Mouse (Mus musculus): ENCODE data around the gene Kcnn1. TPM values are rescaled to one million over a fixed set of nuclear protein-coding genes. Genes with fewer than 3 reads are reported as not detected.

Kcnn1 gene
- polyA plus RNA-seq, 1 experiment from 2014 or later, result 5.9 TPM

DNA sequence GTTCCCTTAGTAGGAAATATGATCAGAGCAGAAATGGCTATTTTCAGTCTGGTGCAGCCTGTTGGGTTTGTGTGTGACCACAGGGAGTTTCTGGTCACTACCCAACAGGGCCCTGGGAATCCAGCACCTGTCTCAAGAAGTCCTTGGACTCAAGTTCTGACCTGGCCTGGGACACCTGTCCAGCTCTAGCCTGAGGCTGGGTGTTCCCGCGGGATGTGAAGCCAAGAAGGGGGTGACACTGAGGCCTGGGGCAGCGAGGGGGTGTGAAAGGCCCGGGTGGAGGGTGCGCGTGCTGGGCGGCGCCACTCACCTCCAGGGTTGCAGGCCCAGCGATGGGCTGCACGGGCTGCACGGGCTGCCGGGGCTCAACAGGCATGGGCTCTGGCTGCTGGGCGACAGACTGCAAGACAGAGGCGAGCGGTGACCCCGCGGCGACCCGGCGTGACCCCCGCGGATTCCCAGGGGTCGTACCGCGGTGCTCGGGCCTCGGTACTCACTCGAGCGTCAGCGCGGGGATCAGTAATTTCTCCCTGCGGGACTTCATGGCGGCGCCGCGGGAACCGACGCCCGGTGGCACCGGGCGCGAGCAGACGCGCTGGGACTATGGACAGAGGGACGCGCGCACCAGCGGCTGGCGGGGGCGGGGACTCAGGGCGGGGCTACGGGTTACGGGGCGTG is 66.5 kb downstream of the Kcnn1 start:
- Histone ChIP-seq H3K36me3 (replicated peaks) (no peaks in the 10 kb centered on the region), H3K27me3 (ENCODE audit: poor library complexity, severe bottlenecking) (peaks cover 75% of the 10 kb centered on the region), H3K9me3 (no peaks in the 10 kb centered on the region), H3K27ac (peak overlapping the region; percentile 88), H3K4me3 (peak overlapping the region; percentile 70), H3K4me1 (peaks cover 76% of the 10 kb centered on the region)
- no peak for DNase-seq (ENCODE audit: extremely low spot score, low spot score)
- WGBS, result 1% methylated on average over 54 of the region's 54 CpGs

DNA sequence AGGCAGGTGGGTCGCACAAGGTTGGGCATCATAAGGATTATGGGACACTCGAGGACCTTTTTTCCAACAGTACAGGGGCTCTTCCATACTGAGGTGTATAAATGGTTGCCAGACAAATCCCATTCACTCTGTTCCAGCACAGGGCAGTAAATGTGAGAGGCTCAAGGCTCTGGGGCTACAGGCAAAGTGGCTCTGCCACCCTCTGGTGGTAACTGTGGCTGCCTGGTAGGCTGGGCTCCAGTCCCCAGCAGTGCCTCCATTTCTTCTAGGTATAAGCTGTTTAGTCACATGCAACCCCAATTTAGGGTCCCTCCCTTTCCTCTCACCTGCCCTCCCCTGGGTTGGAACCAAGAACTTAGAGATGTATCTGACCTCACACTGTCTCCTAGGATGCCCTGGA is 67.7 kb downstream of the Kcnn1 start:
- 85% methylated on average over 2 of the region's 2 CpGs for WGBS
- DNase-seq (ENCODE audit: extremely low spot score, low spot score), result no peak
- Histone ChIP-seq H3K4me1 (peaks cover 77% of the 10 kb centered on the region), H3K27ac (no peak overlapping the region), H3K4me3 (no peak overlapping the region), H3K27me3 (ENCODE audit: poor library complexity, severe bottlenecking) (peaks cover 71% of the 10 kb centered on the region), H3K36me3 (replicated peaks) (no peaks in the 10 kb centered on the region), H3K9me3 (no peaks in the 10 kb centered on the region)

DNA sequence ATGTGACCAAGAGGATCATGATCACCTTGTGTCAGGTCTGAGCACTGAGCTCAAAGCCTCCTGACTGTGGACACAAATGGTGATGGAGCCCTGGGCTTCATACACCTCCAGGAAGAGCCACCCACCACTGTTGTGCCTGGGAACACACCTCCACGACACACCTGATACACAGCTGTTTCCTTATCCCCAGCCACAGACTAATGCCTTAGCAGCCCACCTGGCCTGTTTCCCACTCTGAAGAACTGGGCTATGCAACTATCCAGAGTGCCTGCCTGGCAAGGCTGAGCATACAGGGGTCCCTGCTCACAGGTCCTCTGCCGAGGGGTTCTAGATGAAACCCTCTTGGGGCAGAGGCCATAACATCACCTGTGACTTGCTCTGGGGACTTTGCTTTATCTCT is 68.8 kb downstream of the Kcnn1 start:
- Histone ChIP-seq H3K4me1 (peaks cover 86% of the 10 kb centered on the region), H3K27ac (peak overlapping the region; percentile 92; the same call in 1 of the 2 replicates), H3K9me3 (no peaks in the 10 kb centered on the region), H3K27me3 (ENCODE audit: poor library complexity, severe bottlenecking) (peaks cover 71% of the 10 kb centered on the region), H3K4me3 (0 out of 2 replicates have a peak overlapping the region, but pooled peaks have one; percentile 14), H3K36me3 (replicated peaks) (peaks cover 7% of the 10 kb centered on the region)
- 92% methylated on average over 2 of the region's 2 CpGs for WGBS
- no peak for DNase-seq (ENCODE audit: extremely low spot score, low spot score)

DNA sequence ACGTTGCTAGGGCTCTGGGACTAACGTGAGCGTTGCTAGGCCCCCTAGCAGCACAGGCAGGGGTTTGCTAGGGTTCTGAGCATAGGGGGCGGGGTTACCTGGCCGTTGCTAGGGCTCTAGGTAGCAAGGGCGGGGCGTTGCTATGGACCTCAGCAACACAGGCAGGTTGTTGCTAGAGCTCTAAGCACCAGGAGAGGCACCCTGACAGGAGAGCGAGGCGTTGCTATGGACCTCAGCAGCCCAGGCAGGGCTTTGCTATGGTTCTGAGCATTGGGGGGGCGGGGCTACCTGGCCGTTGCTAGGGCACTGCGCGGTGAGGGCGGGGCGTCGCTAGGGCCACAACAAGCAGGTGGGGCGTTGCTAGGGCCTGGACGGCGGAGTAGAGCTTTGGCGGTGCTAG is 70.4 kb downstream of the Kcnn1 start:
- peak overlapping the region; percentile 66 for H3K4me3 ChIP-seq
- H3K27ac ChIP-seq, result peak overlapping the region; percentile 92
- no peaks in the 10 kb centered on the region for H3K9me3 ChIP-seq
- peaks cover 92% of the 10 kb centered on the region for H3K4me1 ChIP-seq
- peak; percentile 87 for DNase-seq (ENCODE audit: extremely low spot score, low spot score)
- H3K36me3 ChIP-seq (replicated peaks), result peaks cover 23% of the 10 kb centered on the region
- under 1% methylated on average over 20 of the region's 20 CpGs for WGBS
- peaks cover 71% of the 10 kb centered on the region for H3K27me3 ChIP-seq (ENCODE audit: poor library complexity, severe bottlenecking)

Small RNA genes lying within 50 kb of the gene (microRNA-seq; reads per million reads assigned to microRNA genes)
- gene Mir7067, result 2.4 reads per million
- not detected for gene Mir7240

Other genes starting within 250 kb of the Kcnn1 start
- gene Lrrc25, start 247.1 kb downstream of the Kcnn1 start, polyA plus RNA-seq (2016; fragmentation: Nextera tagmentation; extraction: Ambion mirVana), result 0.49 and 0.87 TPM in 2 replicates
- gene Gdf15, start 230.8 kb downstream of the Kcnn1 start, polyA plus RNA-seq (2016; fragmentation: Nextera tagmentation; extraction: Ambion mirVana), result not detected in 2 replicates
- gene Pgpep1, start 202.9 kb downstream of the Kcnn1 start, polyA plus RNA-seq (2016; fragmentation: Nextera tagmentation; extraction: Ambion mirVana), result 40.5 and 49.3 TPM in 2 replicates
- 336 and 339 TPM in 2 replicates for gene Lsm4, start 190.0 kb downstream of the Kcnn1 start, polyA plus RNA-seq (2016; fragmentation: Nextera tagmentation; extraction: Ambion mirVana)
- gene Jund, start 164.3 kb downstream of the Kcnn1 start, polyA plus RNA-seq (2016; fragmentation: Nextera tagmentation; extraction: Ambion mirVana), result 49.6 and 50.9 TPM in 2 replicates
- gene Iqcn, start 159.8 kb downstream of the Kcnn1 start, polyA plus RNA-seq (2016; fragmentation: Nextera tagmentation; extraction: Ambion mirVana), result 0.02 TPM in 1 of 2 replicates, not detected in the other
- gene Gm3336, start 144.7 kb downstream of the Kcnn1 start, polyA plus RNA-seq (2016; fragmentation: Nextera tagmentation; extraction: Ambion mirVana), result not detected in 2 replicates
- 0.38 and 0.68 TPM in 2 replicates for gene Pde4c, start 139.5 kb downstream of the Kcnn1 start, polyA plus RNA-seq (2016; fragmentation: Nextera tagmentation; extraction: Ambion mirVana)
- gene Rab3a, start 108.6 kb downstream of the Kcnn1 start, polyA plus RNA-seq (2016; fragmentation: Nextera tagmentation; extraction: Ambion mirVana), result 10.5 and 12.2 TPM in 2 replicates
- gene Mpv17l2, start 102.3 kb downstream of the Kcnn1 start, polyA plus RNA-seq (2016; fragmentation: Nextera tagmentation; extraction: Ambion mirVana), result 30.8 and 34.3 TPM in 2 replicates
- gene Pik3r2, start 86.5 kb downstream of the Kcnn1 start, polyA plus RNA-seq (2016; fragmentation: Nextera tagmentation; extraction: Ambion mirVana), result 67.1 and 69.2 TPM in 2 replicates
- gene Mast3, start 58.2 kb downstream of the Kcnn1 start, polyA plus RNA-seq (2016; fragmentation: Nextera tagmentation; extraction: Ambion mirVana), result 12.0 and 14.9 TPM in 2 replicates
- 0.12 TPM in 1 of 2 replicates, not detected in the other for gene Il12rb1, start 54.8 kb downstream of the Kcnn1 start, polyA plus RNA-seq (2016; fragmentation: Nextera tagmentation; extraction: Ambion mirVana)
- 4.8 and 5.7 TPM in 2 replicates for gene Arrdc2, start 23.5 kb downstream of the Kcnn1 start, polyA plus RNA-seq (2016; fragmentation: Nextera tagmentation; extraction: Ambion mirVana)
- 184 and 186 TPM in 2 replicates for gene Ccdc124, start 10.7 kb upstream of the Kcnn1 start, polyA plus RNA-seq (2016; fragmentation: Nextera tagmentation; extraction: Ambion mirVana)
- gene Slc5a5, start 29.5 kb upstream of the Kcnn1 start, polyA plus RNA-seq (2016; fragmentation: Nextera tagmentation; extraction: Ambion mirVana), result 0.36 and 0.38 TPM in 2 replicates
- 3,478 and 3,689 TPM in 2 replicates for gene Rpl18a, start 34.2 kb upstream of the Kcnn1 start, polyA plus RNA-seq (2016; fragmentation: Nextera tagmentation; extraction: Ambion mirVana)
- gene Map1s, start 42.7 kb upstream of the Kcnn1 start, polyA plus RNA-seq (2016; fragmentation: Nextera tagmentation; extraction: Ambion mirVana), result 69.1 and 69.3 TPM in 2 replicates

All from forebrain, embryonic 10.5 days (tissue).